Mouse (Mus musculus): Measurements from ENCODE around the gene Tmem104.
A peak's percentile ranks its signal among the peaks of the same experiment; 100 is the strongest.

Gene Tmem104

GRCm38 (mm10) chr11:115162205-115162601 is 25.1 kb upstream of the Tmem104 start:
- no peak for TF ChIP-seq GATA4 (IDR thresholded peaks at IDR 0.05; ENCODE audit: insufficient replicate concordance, low read length)

GRCm38 (mm10) chr11:115162832-115163480 is 24.3 kb upstream of the Tmem104 start, which contains the start of gene Slc9a3r1:
Gene Slc9a3r1 (plus strand): TSS chr11:115163341.
- TF ChIP-seq GATA4 (IDR thresholded peaks at IDR 0.05; ENCODE audit: insufficient replicate concordance, low read length) = peak; percentile 19; the same call in 1 of the 2 replicates

GRCm38 (mm10) chr11:115163568-115164150 is 23.6 kb upstream of the Tmem104 start:
- no peak for TF ChIP-seq GATA4 (IDR thresholded peaks at IDR 0.05; ENCODE audit: insufficient replicate concordance, low read length)

- TF ChIP-seq GATA4 (IDR thresholded peaks at IDR 0.05; ENCODE audit: insufficient replicate concordance, low read length) = no peak
These were observed 22.8 kb upstream of the Tmem104 start for GRCm38 (mm10) chr11:115164341-115164975.

DNA sequence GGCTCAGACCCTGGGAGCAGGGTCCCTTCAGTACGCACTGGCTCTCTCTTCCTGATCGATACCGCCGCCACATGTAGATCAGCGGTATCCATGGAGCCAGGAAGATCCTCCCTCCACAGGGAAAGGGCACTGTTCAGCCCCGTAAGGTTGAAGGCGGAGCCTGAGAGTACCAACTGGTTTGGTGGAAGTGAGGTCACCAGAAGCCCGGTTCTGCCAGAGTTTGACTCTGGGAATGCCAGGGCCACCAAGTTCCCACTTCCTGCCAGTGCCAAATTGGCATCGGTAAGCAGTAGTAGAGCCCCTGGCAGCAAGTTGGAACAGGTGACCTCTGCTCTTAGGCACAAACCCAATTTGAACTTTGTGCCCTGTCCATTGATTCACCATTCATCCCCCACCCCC is 22.3 kb upstream of the Tmem104 start:
- TF ChIP-seq GATA4 (IDR thresholded peaks at IDR 0.05; ENCODE audit: insufficient replicate concordance, low read length) = no peak

- no peak for TF ChIP-seq GATA4 (IDR thresholded peaks at IDR 0.05; ENCODE audit: insufficient replicate concordance, low read length)
These were observed 20.5 kb upstream of the Tmem104 start for GRCm38 (mm10) chr11:115166776-115167175.

GRCm38 (mm10) chr11:115167631-115168249 is 19.5 kb upstream of the Tmem104 start:
- no peak for TF ChIP-seq GATA4 (IDR thresholded peaks at IDR 0.05; ENCODE audit: insufficient replicate concordance, low read length)

- no peak for TF ChIP-seq GATA4 (IDR thresholded peaks at IDR 0.05; ENCODE audit: insufficient replicate concordance, low read length)
These were observed 17.9 kb upstream of the Tmem104 start for GRCm38 (mm10) chr11:115169430-115169829.

DNA sequence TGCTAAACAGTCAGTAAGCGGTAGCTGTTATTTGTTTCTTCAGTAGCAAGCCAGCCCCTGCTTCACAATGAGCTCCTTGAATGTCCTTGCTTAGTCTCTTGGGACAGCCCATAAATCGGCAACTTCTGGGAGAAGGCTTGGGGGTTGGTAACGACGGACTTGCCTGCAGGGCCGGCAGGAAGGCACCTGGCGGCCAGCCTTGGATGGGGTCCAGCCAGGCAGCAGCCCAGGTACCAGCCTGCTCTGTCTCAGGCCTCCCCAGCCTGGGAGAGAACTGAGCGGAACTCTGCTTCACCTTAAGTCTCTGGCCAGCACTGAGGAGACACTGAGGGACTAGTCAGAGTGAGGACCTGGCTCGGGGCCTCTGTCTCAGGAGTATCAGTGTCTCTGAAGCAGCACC is 16.2 kb upstream of the Tmem104 start:
- TF ChIP-seq GATA4 (IDR thresholded peaks at IDR 0.05; ENCODE audit: insufficient replicate concordance, low read length) = no peak

GRCm38 (mm10) chr11:115172825-115173287 is 14.4 kb upstream of the Tmem104 start:
- TF ChIP-seq GATA4 (IDR thresholded peaks at IDR 0.05; ENCODE audit: insufficient replicate concordance, low read length) = no peak

- no peak for TF ChIP-seq GATA4 (IDR thresholded peaks at IDR 0.05; ENCODE audit: insufficient replicate concordance, low read length)
These were observed 13.5 kb upstream of the Tmem104 start for GRCm38 (mm10) chr11:115173549-115174339.

DNA sequence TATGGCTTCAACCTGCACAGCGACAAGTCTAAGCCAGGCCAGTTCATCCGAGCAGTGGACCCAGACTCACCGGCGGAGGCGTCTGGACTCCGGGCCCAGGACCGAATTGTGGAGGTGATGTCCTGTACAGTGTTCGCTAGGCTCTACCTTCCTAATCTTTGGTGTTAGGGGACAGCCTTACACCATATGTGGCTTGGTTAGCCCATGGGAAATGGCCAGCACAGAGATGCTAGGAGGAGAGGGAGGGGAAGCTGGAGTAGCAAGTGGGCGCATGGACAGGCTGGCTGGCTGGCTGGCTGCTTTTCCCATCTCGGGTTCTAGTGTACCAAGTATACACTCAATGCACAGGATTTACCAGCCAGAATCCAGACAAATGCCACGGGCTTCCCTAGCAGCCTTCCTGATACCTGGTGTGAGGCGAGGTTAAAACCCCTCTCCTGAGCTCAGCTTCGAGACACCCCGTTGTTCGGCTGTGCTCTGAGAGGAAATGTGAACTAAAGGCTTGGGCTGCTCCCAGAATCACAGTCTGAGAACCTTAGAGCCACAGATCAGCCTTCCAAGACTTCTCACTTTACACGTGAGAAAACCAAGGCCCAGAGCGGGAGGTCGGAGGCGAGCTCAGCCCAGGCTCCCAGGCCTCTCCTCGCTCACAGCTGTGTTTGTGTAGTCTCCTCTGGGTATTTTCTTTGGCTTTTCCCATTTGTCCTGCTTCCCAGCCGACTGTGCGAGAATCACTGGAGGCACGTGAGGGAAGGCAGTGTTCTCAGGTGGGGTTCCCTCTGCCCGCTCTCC is 10.7 kb upstream of the Tmem104 start:
- TF ChIP-seq GATA4 (IDR thresholded peaks at IDR 0.05; ENCODE audit: insufficient replicate concordance, low read length) = no peak

GRCm38 (mm10) chr11:115177559-115178195 is 9.6 kb upstream of the Tmem104 start:
- no peak for TF ChIP-seq GATA4 (IDR thresholded peaks at IDR 0.05; ENCODE audit: insufficient replicate concordance, low read length)

DNA sequence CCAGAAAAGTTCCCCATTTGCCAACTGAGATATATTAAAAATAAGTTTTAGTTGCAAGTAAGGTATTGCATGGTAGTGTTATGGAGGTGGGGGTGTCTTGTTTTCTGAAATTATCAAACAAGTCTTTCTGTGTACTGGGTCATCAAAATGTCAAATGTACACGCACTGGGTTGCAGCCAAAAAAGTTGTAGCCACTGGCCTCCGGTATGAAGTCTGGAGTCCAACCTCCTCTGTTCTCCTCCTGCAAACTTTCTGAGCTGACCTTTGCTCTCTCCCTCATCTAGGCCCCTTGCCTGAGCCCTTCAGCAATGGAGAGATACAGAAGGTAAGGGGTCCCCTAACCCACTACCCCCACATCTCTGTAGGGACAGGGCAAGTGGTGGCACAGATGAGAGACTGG is 8.5 kb upstream of the Tmem104 start:
- no peak for TF ChIP-seq GATA4 (IDR thresholded peaks at IDR 0.05; ENCODE audit: insufficient replicate concordance, low read length)
